Mouse (Mus musculus): ENCODE measurements around the gene Gm47996. TPM values are rescaled to one million over a fixed set of nuclear protein-coding genes. Genes with fewer than 3 reads are reported as not detected.
"Not testable (repeated sequence)": the region's sequence is repeated elsewhere in the genome, so short reads cannot be mapped to it uniquely, and the experiment has no call there.

The Gm47996 gene
- total RNA-seq (2021), result not detected
- long read RNA-seq, experiment 1, result 0 reads
- long read RNA-seq, experiment 2, result 0 reads

- DNase-seq (ENCODE audit: low spot score in 2 of 2), result not testable (repeated sequence)
These were observed at the start of gene Gm47996 for GRCm38 (mm10) chr1:151209824-151210355. TSS of gene Gm47996 (plus strand) at chr1:151210131.

GRCm38 (mm10) chr1:151166031-151166430, 43.9 kb upstream of the Gm47996 start:
- DNase-seq (ENCODE audit: low spot score in 2 of 2), result no peak

DNA sequence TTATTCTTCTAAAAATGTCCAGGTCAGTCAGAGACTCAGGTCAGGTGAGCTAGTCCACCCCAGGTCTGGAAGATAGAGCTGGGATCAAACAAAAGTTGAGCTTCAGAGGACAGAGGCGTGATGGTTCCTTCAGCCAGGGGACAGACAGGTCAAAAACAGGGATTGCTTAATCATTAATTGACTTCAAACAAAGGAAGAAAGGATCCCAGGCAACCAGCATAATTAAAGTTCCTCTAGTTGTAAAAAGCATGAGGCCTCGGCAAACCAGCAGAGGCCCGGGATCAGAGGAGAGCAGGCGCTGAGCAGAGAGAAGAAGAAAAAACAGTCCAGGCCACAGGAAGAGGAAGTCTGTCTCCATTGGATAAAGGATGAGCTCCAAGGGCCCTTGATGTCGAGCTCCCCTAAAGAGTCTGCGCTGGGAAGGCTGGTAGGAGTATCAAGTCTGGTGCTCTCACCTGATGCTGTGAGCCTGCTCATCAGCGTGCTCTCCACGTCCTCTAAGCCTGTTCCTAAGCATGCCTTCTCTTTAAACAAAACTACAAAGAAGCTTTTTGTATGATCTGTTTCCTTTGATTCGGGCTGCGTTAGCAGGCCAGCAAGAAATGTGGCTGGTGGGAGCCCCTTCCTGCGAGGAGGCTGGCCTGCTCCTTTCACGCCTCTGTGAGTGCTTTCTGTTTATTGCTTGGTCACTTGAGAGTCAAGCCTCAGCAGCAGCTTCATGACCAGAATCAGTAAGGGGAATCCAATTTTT, 42.5 kb upstream of the Gm47996 start:
- DNase-seq (ENCODE audit: low spot score in 2 of 2), result no peak

- DNase-seq (ENCODE audit: low spot score in 2 of 2), result no peak
These were observed 41.3 kb upstream of the Gm47996 start for GRCm38 (mm10) chr1:151168637-151169036.

- no peak for DNase-seq (ENCODE audit: low spot score in 2 of 2)
These were observed 38.1 kb upstream of the Gm47996 start for GRCm38 (mm10) chr1:151171572-151172461.

DNA sequence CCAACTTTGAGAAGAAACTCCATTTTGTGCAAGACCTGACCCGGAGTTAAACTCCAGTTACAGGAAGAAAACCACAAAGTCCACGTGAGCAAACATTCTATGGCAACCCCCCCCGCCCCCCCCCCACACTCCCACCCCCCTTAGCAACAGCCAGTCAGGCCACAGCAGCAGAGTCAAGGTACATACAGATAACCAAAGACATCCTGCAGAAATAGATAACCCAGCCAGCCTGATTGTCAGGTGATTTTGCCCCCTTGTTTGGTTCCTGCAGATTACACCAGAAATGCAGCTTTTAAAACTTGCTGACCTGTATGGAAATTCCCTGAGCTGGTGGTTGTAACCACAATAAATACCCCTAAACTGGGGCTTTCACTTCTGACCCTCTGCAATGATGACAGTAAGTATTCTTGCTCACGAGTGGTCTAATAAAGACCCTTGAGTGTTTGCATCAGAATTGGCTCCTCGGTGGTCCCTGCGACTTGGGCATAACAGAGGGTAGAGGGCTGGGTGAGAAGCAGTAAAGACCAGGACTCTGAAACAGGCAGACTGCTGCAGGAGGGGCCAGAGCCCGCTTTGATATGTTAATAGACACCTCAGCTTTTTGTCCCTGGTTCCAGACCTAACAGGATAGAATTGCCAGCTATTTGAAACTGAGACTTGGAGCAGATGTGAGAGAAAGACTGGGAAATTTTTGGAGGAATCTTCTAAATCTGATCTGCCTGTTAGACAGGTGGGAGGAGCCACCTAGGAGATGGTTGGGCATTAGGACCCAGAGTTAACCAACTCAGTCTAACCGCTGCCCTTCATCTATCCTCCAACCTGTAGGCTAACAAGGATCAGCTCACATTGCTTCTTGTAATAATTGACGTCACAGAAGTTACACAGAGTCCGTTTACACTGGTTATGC, 32.6 kb upstream of the Gm47996 start:
- DNase-seq (ENCODE audit: low spot score in 2 of 2), result no peak

- no peak for DNase-seq (ENCODE audit: low spot score in 2 of 2)
These were observed 32.0 kb upstream of the Gm47996 start for GRCm38 (mm10) chr1:151177937-151178271.

DNA sequence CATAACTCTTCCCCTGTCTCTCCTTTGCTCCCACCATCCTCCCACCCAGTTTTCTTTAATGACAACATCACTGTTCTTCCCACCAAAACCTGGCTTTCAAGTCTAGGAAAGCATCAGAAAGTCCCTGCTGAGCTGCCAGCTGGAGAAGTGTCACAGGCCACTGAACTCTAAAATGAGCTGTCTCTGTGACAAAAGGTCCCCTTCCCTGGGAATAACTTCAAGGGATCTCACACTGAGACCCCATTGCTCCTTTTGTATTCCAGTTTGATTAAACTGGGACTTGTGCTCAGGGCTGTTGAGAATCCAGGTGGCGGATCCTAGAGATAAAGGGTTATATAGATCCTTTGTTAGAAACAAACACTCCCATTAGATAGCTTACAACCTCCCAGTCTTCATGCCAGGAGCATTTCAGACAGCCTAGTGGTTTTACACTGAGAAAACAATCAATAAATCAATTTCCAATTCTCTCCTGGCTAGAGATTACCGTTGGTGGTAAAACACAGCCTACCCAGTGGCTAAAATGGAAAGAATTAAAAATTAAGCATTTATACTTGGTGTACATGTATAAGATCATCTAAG, 31.3 kb upstream of the Gm47996 start:
- no peak for DNase-seq (ENCODE audit: low spot score in 2 of 2)

DNA sequence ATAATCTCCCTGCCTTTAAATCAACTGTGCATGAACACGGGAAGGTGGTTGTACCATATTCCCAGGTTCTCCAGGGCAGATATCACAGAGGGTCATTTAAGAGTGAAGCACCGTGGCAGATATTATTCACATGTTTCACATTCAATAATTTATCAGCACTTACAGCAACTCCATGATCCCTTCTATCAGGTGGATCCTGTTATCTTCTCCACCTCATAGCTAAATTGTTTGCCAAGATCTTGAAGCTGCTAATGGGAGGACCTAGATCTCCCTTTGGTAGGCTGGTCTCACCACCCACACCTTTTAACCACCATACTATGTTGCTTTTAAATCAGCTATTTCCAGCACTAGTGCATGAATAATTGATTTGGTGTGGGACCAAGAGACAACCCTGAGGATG, 29.8 kb upstream of the Gm47996 start:
- no peak for DNase-seq (ENCODE audit: low spot score in 2 of 2)

GRCm38 (mm10) chr1:151182266-151182665, 27.7 kb upstream of the Gm47996 start, which contains the start of gene Gm47985:
TSS of gene Gm47985 (plus strand) at chr1:151182537.
- DNase-seq (ENCODE audit: low spot score in 2 of 2), result not testable (repeated sequence)

- not testable (repeated sequence) for DNase-seq (ENCODE audit: low spot score in 2 of 2)
These were observed 23.7 kb upstream of the Gm47996 start for GRCm38 (mm10) chr1:151186186-151186585.

DNA sequence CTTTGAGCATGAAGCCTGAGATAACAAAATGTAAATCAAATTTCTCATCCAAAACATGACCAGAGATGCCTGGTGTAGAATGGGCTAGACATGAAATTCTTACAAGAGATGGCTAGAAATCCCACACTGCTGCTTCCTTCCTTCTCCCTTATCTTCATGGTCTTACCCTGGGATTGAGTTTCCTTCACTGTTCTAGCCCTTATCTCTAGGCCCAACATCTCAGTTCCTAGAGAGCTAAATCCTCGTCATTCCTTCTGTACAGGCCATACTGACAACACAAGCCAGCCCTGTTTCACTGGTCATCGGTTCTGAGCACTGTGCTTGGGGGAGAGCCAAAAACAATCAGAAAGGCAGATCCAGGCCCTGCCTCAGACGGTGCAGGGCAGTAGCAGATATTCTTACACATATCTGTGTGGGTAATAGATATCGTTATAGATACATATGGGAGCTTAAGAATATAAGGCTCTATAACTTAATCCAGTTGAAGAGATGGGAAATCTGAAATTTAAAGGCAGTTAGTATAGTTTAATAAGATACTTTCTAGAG, 23.0 kb upstream of the Gm47996 start:
- not testable (repeated sequence) for DNase-seq (ENCODE audit: low spot score in 2 of 2)

- DNase-seq (ENCODE audit: low spot score in 2 of 2), result no peak
These were observed 21.5 kb upstream of the Gm47996 start for GRCm38 (mm10) chr1:151188469-151188868.

DNA sequence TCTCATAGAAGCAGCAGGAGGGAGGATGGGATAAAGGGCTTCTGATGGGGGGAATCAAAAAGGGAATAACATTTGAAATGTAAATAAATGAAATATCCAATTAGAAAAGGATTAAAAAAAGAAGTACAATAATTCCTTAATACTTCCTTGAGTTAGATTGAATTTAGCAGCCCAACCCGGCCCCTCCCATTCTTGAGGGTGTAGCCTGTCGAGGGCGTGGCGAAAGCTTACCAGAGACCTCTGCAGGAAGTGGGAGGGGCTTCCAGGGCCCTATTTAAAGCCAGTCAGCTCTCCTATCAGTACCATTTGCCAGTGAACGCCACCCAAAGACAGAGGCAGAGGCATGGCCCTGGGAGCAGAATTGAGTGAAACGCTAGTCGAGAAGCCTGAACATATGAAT, 17.9 kb upstream of the Gm47996 start, which contains the start of gene Gm8947:
Gene Gm8947, plus strand, starts transcription at position 302 of the 400 bp plus-strand sequence.
- not testable (repeated sequence) for DNase-seq (ENCODE audit: low spot score in 2 of 2)

DNA sequence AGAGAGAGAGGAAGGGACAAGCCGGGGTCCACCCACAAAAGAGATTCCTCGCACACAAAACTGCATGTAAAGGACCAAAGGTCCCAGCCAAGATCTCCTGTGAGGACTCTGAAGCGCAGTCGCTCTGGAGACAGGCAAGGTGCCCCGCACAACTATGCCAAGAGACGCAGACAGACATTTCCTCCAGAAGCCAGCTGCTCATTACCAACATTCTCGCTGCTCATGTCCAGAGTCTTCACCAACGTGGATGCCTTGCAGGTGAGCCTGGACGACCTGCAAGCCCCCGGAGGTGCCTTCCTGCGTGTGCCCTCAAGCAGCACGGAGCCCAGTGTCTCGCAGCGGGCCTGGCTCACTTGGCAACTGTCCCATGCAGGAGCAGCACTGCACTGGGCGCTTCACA, 17.2 kb upstream of the Gm47996 start:
- DNase-seq (ENCODE audit: low spot score in 2 of 2), result not testable (repeated sequence)

DNA sequence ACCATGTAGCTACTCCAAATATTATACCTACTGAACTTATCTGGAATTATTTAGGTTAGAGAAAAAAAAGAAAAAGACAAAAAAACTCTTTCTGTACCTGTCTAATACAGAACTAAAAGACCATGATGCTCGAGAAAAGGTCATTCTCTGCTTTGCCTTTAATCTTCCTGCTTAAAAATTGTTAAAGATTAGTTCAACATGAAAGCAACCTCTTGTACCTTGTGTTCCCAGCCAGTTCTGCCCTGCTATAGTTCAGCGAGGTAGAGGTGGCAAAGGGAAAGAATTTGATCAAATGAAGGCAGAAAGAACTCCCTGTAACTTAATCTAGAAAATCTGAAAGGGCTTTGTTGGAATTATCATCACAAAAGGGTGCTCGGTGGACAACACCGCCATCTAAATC, 13.9 kb upstream of the Gm47996 start:
- not testable (repeated sequence) for DNase-seq (ENCODE audit: low spot score in 2 of 2)

DNA sequence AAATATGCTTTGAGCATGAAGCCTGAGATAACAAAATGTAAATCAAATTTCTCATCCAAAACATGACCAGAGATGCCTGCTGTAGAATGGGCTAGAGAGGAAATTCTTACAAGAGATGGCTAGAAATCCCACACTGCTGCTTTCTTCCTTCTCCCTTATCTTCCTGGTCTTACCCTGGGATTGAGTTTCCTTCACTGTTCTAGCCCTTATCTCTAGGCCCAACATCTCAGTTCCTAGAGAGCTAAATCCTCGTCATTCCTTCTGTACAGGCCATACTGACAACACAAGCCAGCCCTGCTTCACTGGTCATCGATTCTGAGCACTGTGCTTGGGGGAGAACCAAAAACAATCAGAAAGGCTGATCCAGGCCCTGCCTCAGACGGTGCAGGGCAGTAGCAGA, 13.2 kb upstream of the Gm47996 start:
- not testable (repeated sequence) for DNase-seq (ENCODE audit: low spot score in 2 of 2)

- DNase-seq (ENCODE audit: low spot score in 2 of 2), result not testable (repeated sequence)
These were observed 11.8 kb upstream of the Gm47996 start, which contains the start of gene Gm47995 for GRCm38 (mm10) chr1:151198120-151198519. TSS of gene Gm47995 (plus strand) at chr1:151198448.

DNA sequence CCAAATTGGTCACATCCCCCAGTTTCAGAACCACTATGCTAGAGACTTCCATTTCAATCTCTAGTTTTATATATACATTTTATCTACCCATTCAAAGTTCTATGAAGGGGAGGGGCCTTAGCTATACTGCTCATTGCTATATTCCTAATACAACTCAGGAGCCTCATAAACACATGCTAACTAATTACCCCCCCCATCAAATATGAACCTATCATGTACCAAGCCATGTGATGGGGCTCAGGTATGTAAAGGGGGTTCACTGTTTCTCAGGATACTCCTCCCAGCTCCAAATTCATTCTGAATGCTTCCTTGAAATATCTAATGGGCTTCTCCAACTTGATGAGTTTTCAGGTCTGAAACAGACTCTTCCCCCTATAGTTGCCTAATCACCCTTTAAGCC, 9.3 kb upstream of the Gm47996 start:
- DNase-seq (ENCODE audit: low spot score in 2 of 2), result not testable (repeated sequence)

GRCm38 (mm10) chr1:151202771-151203170, 7.2 kb upstream of the Gm47996 start:
- not testable (repeated sequence) for DNase-seq (ENCODE audit: low spot score in 2 of 2)

All from adrenal gland, adult 18-20 months (tissue).